Comparison of ENCODE assay signal across 11 mouse cellular contexts in the genomic region with DNA sequence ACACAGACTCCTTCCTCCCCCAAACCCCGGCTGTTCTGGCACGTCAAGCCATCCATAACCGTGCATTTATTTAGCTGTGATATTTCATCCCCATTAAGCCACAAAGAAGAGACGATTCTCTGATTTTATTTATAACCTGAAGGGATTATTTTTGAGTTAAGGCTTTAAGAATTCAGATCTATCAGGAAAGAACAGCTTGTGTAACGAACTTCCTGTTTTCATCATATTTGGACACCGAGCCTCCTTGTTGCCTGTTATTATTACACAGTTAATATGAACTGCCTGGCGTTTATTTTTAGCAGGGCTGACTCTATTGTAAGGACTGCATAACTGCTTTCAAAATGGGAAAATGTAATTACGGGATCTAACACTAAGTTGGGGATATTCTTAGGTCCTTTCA.
A peak's percentile ranks its signal among the peaks of the same experiment; 100 is the strongest.
DNase-seq lines count a peak whose midpoint lies in the region; ATAC-seq and TF ChIP-seq lines count a peak whose summit lies in the region.
"Had no signal": no experiment of that assay in that cellular context is flagged by ENCODE, and none has a peak within 500 bp of the region (broad histone marks: within the 10 kb centered on the region; RNA-seq: fewer than 3 reads in every experiment).

No protein-coding gene starts in this region.

- peak; percentile 48 to 60 for DNase-seq in heart, adult 18-20 months
- DNase-seq in heart, postnatal 14 days = no peak
- peak; percentile 37 for DNase-seq in kidney, postnatal 0 days (ENCODE audit: low spot score)
- no peak for DNase-seq in kidney, adult 11 months
- DNase-seq in neural tube, embryonic 10.5 days (ENCODE audit: extremely low spot score, low spot score) = no peak
- peak; percentile 21 for DNase-seq in skeletal muscle tissue, adult 2 months (ENCODE audit: low read depth, low spot score)
- DNase-seq: spleen, adult 18-20 months had no signal

- no peaks in the 10 kb centered on the region; the same call in 1 of the 2 replicates for H3K4me1 ChIP-seq in kidney, postnatal 0 days (replicated peaks; ENCODE audit: insufficient read depth, low read length)
- peaks cover 8% of the 10 kb centered on the region; the same call in 1 of the 2 replicates for H3K4me1 ChIP-seq in neural tube, embryonic 15.5 days
- no peaks in the 10 kb centered on the region for H3K4me1 ChIP-seq in liver, embryonic 12.5 days
- H3K4me1 ChIP-seq: hindbrain, embryonic 10.5 days; liver, embryonic 15.5 days had no signal

- H3K27me3 ChIP-seq in kidney, postnatal 0 days (ENCODE audit: insufficient read depth, low read length) = no peaks in the 10 kb centered on the region
- no peaks in the 10 kb centered on the region for H3K27me3 ChIP-seq in neural tube, embryonic 15.5 days (replicated peaks)
- no peaks in the 10 kb centered on the region for H3K27me3 ChIP-seq in liver, embryonic 12.5 days (replicated peaks)
- H3K27me3 ChIP-seq: liver, embryonic 15.5 days had no signal

- H3K9ac ChIP-seq in kidney, postnatal 0 days (ENCODE audit: low read depth, low read length) = no peak overlapping the region
- H3K9ac ChIP-seq in neural tube, embryonic 15.5 days (replicated peaks) = no peak overlapping the region
- H3K9ac ChIP-seq in liver, embryonic 12.5 days = no peak overlapping the region
- H3K9ac ChIP-seq: liver, embryonic 15.5 days had no signal

- no peak for TF ChIP-seq CTCF in kidney, postnatal 0 days (IDR thresholded peaks at IDR 0.05; ENCODE audit: low read depth)

- H3K27ac ChIP-seq in kidney, postnatal 0 days = no peak overlapping the region
- no peak overlapping the region for H3K27ac ChIP-seq in neural tube, embryonic 15.5 days (replicated peaks)
- H3K27ac ChIP-seq in liver, embryonic 12.5 days = no peak overlapping the region
- H3K27ac ChIP-seq: hindbrain, embryonic 10.5 days; liver, embryonic 15.5 days had no signal

- intact Hi-C loops in heart, postnatal 14 days (cut with DNase I) = loop anchor here (5.0 kb wide), 1 partner anchor 94 kb away; no protein-coding TSS in a partner anchor

- no peak for ATAC-seq in kidney, postnatal 0 days (replicated peaks; ENCODE audit: low FRiP score, low read depth)
- ATAC-seq in neural tube, embryonic 15.5 days (ENCODE audit: low FRiP score) = no peak
- ATAC-seq in liver, embryonic 12.5 days = no peak

- no peaks in the 10 kb centered on the region for H3K36me3 ChIP-seq in kidney, postnatal 0 days (ENCODE audit: insufficient read depth, low read length)
- no peaks in the 10 kb centered on the region for H3K36me3 ChIP-seq in neural tube, embryonic 15.5 days
- H3K36me3 ChIP-seq in liver, embryonic 12.5 days = no peaks in the 10 kb centered on the region
- H3K36me3 ChIP-seq: hindbrain, embryonic 10.5 days; liver, embryonic 15.5 days had no signal

- no peaks in the 10 kb centered on the region for H3K9me3 ChIP-seq in kidney, postnatal 0 days (replicated peaks; ENCODE audit: low read length)
- no peaks in the 10 kb centered on the region for H3K9me3 ChIP-seq in neural tube, embryonic 15.5 days (replicated peaks)
- H3K9me3 ChIP-seq in liver, embryonic 12.5 days (replicated peaks) = no peaks in the 10 kb centered on the region
- H3K9me3 ChIP-seq: hindbrain, embryonic 10.5 days; liver, embryonic 15.5 days had no signal

- H3K4me2 ChIP-seq in kidney, postnatal 0 days (ENCODE audit: low read length) = peak overlapping the region; percentile 28
- peak overlapping the region; percentile 24; the same call in 1 of the 2 replicates for H3K4me2 ChIP-seq in neural tube, embryonic 15.5 days
- no peak overlapping the region for H3K4me2 ChIP-seq in liver, embryonic 12.5 days
- H3K4me2 ChIP-seq: liver, embryonic 15.5 days had no signal

- H3K4me3 ChIP-seq in kidney, postnatal 0 days (replicated peaks; ENCODE audit: low read depth, low read length) = no peak overlapping the region
- H3K4me3 ChIP-seq in neural tube, embryonic 15.5 days (replicated peaks) = no peak overlapping the region
- H3K4me3 ChIP-seq in liver, embryonic 12.5 days = no peak overlapping the region
- H3K4me3 ChIP-seq: hindbrain, embryonic 10.5 days; liver, embryonic 15.5 days had no signal

- WGBS in kidney, postnatal 0 days = 23% methylated on average over 8 of the region's 8 CpGs
- 51% methylated on average over 8 of the region's 8 CpGs for WGBS in neural tube, embryonic 15.5 days
- WGBS in liver, embryonic 12.5 days (ENCODE audit: insufficient replicate concordance) = 43% methylated on average over 8 of the region's 8 CpGs

Comparison
In these comparisons a context has a peak if more than half of its experiments do, and no peak if none do; other contexts are left out.
1. DNase-seq: peak in heart, adult 18-20 months (2 of 2), kidney, postnatal 0 days (single experiment) and skeletal muscle tissue, adult 2 months (single experiment); none in heart, postnatal 14 days (0 of 2), kidney, adult 11 months (single experiment) and neural tube, embryonic 10.5 days (single experiment).